Mouse (Mus musculus) forebrain, embryonic 16.5 days (tissue): Measurements from ENCODE around the gene Aldh3b2. TPM values are rescaled to one million over a fixed set of nuclear protein-coding genes. Genes with fewer than 3 reads are reported as not detected.

Experiments
- ATAC-seq: fragments of 200-750 bp; cut with Nextera tagmentation; 2 replicates; pipeline ENCODE4 v1.8.0; 2017; ENCODE audit warnings: mild to moderate bottlenecking, moderate library complexity
- H3K27ac ChIP-seq: fragments of 300-500 bp; sonication (generic); 2 replicates; pipeline ENCODE4 v1.5.1; 2014; ENCODE audit warnings: low read length, control low read depth
- H3K27me3 ChIP-seq: fragments of 300-500 bp; sonication (generic); replicated peaks from 2 replicates; pipeline ENCODE4 v1.6.1; 2014; ENCODE audit warnings: low read length; ENCODE audit not compliant: control insufficient read depth, insufficient read depth
- H3K36me3 ChIP-seq: fragments of 300-500 bp; sonication (generic); 2 replicates; pipeline ENCODE4 v1.6.1; 2014; ENCODE audit not compliant: control insufficient read depth, insufficient read depth
- H3K4me1 ChIP-seq: fragments of 300-500 bp; sonication (generic); replicated peaks from 2 replicates; pipeline ENCODE4 v1.6.1; 2014; ENCODE audit warnings: low read length; ENCODE audit not compliant: control insufficient read depth, insufficient read depth
- H3K4me2 ChIP-seq: fragments of 300-500 bp; sonication (generic); 2 replicates; pipeline ENCODE4 v1.6.1; 2014; ENCODE audit warnings: mild to moderate bottlenecking, low read length, control low read depth
- H3K4me3 ChIP-seq: fragments of 300-500 bp; sonication (generic); replicated peaks from 2 replicates; pipeline ENCODE4 v1.5.1; 2014; ENCODE audit warnings: mild to moderate bottlenecking, low read length, control low read depth
- H3K9ac ChIP-seq: fragments of 300-500 bp; sonication (generic); replicated peaks from 2 replicates; pipeline ENCODE4 v1.6.1; 2014; ENCODE audit warnings: low read depth, low read length, control low read depth
- H3K9me3 ChIP-seq: fragments of 300-500 bp; sonication (generic); 2 replicates; pipeline ENCODE4 v1.6.1; 2016; ENCODE audit warnings: low read length; ENCODE audit not compliant: control insufficient read depth
- WGBS: fragments of 180-500 bp; shearing (Covaris S2); extraction: QIAGEN DNeasy Blood & Tissue Kit; methylation state at CpG from one replicate; pipeline ENCODE4 v1.1.7; 2014; 5-methylcytosine and 5-hydroxymethylcytosine counted together
- polyA plus RNA-seq: library from polyadenylated mRNA; unstranded; fragments of >200 nt; fragmentation: Nextera tagmentation; extraction: Ambion mirVana; gene quantifications from 2 replicates; pipeline ENCODE4 v1.2.1, GENCODE M21; 2015

Aldh3b2 gene
- polyA plus RNA-seq, 1 experiment from 2014 or later, result 1.1 TPM

- 37% methylated on average over 10 of the region's 10 CpGs for WGBS
- no peak overlapping the region for H3K4me3 ChIP-seq
- no peaks in the 10 kb centered on the region; the same call in 1 of the 2 replicates for H3K27me3 ChIP-seq
- H3K4me2 ChIP-seq, result no peak overlapping the region
- no peak overlapping the region for H3K9ac ChIP-seq
- H3K9me3 ChIP-seq, result no peaks in the 10 kb centered on the region
- no peaks in the 10 kb centered on the region for H3K4me1 ChIP-seq
- H3K27ac ChIP-seq, result no peak overlapping the region
- H3K36me3 ChIP-seq, result no peaks in the 10 kb centered on the region
- no peak for ATAC-seq
Observed at GRCm38 (mm10) chr19:3945872-3946564, 26.1 kb upstream of the Aldh3b2 start.

GRCm38 (mm10) chr19:3946715-3947114, 25.4 kb upstream of the Aldh3b2 start:
- peak; percentile 82 for ATAC-seq
- H3K27me3 ChIP-seq, result no peaks in the 10 kb centered on the region; the same call in 1 of the 2 replicates
- 13% methylated on average over 2 of the region's 2 CpGs for WGBS

GRCm38 (mm10) chr19:3947813-3948212, 24.3 kb upstream of the Aldh3b2 start:
- H3K4me2 ChIP-seq, result no peak overlapping the region
- no peak overlapping the region for H3K9ac ChIP-seq
- no peaks in the 10 kb centered on the region for H3K4me1 ChIP-seq
- H3K27ac ChIP-seq, result no peak overlapping the region
- H3K4me3 ChIP-seq, result no peak overlapping the region
- H3K9me3 ChIP-seq, result no peaks in the 10 kb centered on the region
- H3K27me3 ChIP-seq, result no peaks in the 10 kb centered on the region; the same call in 1 of the 2 replicates
- 71% methylated on average over 3 of the region's 3 CpGs for WGBS
- ATAC-seq, result no peak
- no peaks in the 10 kb centered on the region for H3K36me3 ChIP-seq

More at GRCm38 (mm10) chr19:3946715-3947114, 25.4 kb upstream of the Aldh3b2 start:
- no peak overlapping the region for H3K9ac ChIP-seq
- H3K36me3 ChIP-seq, result no peaks in the 10 kb centered on the region
- H3K4me2 ChIP-seq, result no peak overlapping the region
- no peaks in the 10 kb centered on the region for H3K4me1 ChIP-seq
- no peak overlapping the region for H3K4me3 ChIP-seq
- no peaks in the 10 kb centered on the region for H3K9me3 ChIP-seq
- no peak overlapping the region for H3K27ac ChIP-seq

GRCm38 (mm10) chr19:3948546-3948945, 23.6 kb upstream of the Aldh3b2 start:
- no peak overlapping the region for H3K27ac ChIP-seq
- ATAC-seq, result no peak
- H3K4me2 ChIP-seq, result no peak overlapping the region
- H3K4me3 ChIP-seq, result no peak overlapping the region
- H3K9ac ChIP-seq, result no peak overlapping the region
- no peaks in the 10 kb centered on the region for H3K9me3 ChIP-seq
- WGBS, result 72% methylated on average over 14 of the region's 14 CpGs
- no peaks in the 10 kb centered on the region for H3K36me3 ChIP-seq
- no peaks in the 10 kb centered on the region for H3K4me1 ChIP-seq
- no peaks in the 10 kb centered on the region; the same call in 1 of the 2 replicates for H3K27me3 ChIP-seq

GRCm38 (mm10) chr19:3950331-3950730, 21.8 kb upstream of the Aldh3b2 start:
- ATAC-seq, result no peak
- H3K9me3 ChIP-seq, result no peaks in the 10 kb centered on the region
- H3K4me3 ChIP-seq, result no peak overlapping the region
- H3K4me1 ChIP-seq, result no peaks in the 10 kb centered on the region
- 77% methylated on average over 3 of the region's 3 CpGs for WGBS
- no peak overlapping the region for H3K9ac ChIP-seq
- H3K27me3 ChIP-seq, result no peaks in the 10 kb centered on the region
- no peak overlapping the region for H3K4me2 ChIP-seq
- no peaks in the 10 kb centered on the region for H3K36me3 ChIP-seq
- H3K27ac ChIP-seq, result no peak overlapping the region

GRCm38 (mm10) chr19:3951461-3951860, 20.7 kb upstream of the Aldh3b2 start:
- Histone ChIP-seq H3K4me3 (no peak overlapping the region), H3K36me3 (no peaks in the 10 kb centered on the region), H3K27ac (no peak overlapping the region), H3K4me1 (no peaks in the 10 kb centered on the region), H3K9me3 (no peaks in the 10 kb centered on the region), H3K4me2 (no peak overlapping the region), H3K9ac (no peak overlapping the region), H3K27me3 (no peaks in the 10 kb centered on the region)
- ATAC-seq, result no peak

GRCm38 (mm10) chr19:3952099-3952498, 20.0 kb upstream of the Aldh3b2 start:
- no peak for ATAC-seq
- 33% methylated on average over 1 of the region's 1 CpGs for WGBS
- no peaks in the 10 kb centered on the region for H3K9me3 ChIP-seq

GRCm38 (mm10) chr19:3955033-3955432, 17.1 kb upstream of the Aldh3b2 start:
- Histone ChIP-seq H3K36me3 (no peaks in the 10 kb centered on the region), H3K9ac (no peak overlapping the region), H3K4me1 (no peaks in the 10 kb centered on the region), H3K4me2 (no peak overlapping the region), H3K27ac (no peak overlapping the region), H3K9me3 (no peaks in the 10 kb centered on the region), H3K4me3 (no peak overlapping the region), H3K27me3 (no peaks in the 10 kb centered on the region)
- ATAC-seq, result no peak
- 76% methylated on average over 3 of the region's 3 CpGs for WGBS

More at GRCm38 (mm10) chr19:3952099-3952498, 20.0 kb upstream of the Aldh3b2 start:
- no peak overlapping the region for H3K4me2 ChIP-seq
- H3K4me1 ChIP-seq, result no peaks in the 10 kb centered on the region
- H3K4me3 ChIP-seq, result no peak overlapping the region
- no peak overlapping the region for H3K9ac ChIP-seq
- no peaks in the 10 kb centered on the region for H3K27me3 ChIP-seq
- H3K27ac ChIP-seq, result no peak overlapping the region
- no peaks in the 10 kb centered on the region for H3K36me3 ChIP-seq

- H3K4me3 ChIP-seq, result no peak overlapping the region
- no peak overlapping the region for H3K9ac ChIP-seq
- 63% methylated on average over 4 of the region's 4 CpGs for WGBS
- H3K27me3 ChIP-seq, result no peaks in the 10 kb centered on the region
- H3K27ac ChIP-seq, result no peak overlapping the region
- H3K4me2 ChIP-seq, result no peak overlapping the region
- no peak for ATAC-seq
- H3K36me3 ChIP-seq, result no peaks in the 10 kb centered on the region
- H3K9me3 ChIP-seq, result no peaks in the 10 kb centered on the region
- H3K4me1 ChIP-seq, result no peaks in the 10 kb centered on the region
Observed at GRCm38 (mm10) chr19:3955804-3956203, 16.3 kb upstream of the Aldh3b2 start.
